Mouse (Mus musculus): ENCODE results near the gene Olfr1359. TPM values are rescaled to one million over a fixed set of nuclear protein-coding genes. Genes with fewer than 3 reads are reported as not detected.

Gene Olfr1359
- not detected for total RNA-seq (2023)

DNA sequence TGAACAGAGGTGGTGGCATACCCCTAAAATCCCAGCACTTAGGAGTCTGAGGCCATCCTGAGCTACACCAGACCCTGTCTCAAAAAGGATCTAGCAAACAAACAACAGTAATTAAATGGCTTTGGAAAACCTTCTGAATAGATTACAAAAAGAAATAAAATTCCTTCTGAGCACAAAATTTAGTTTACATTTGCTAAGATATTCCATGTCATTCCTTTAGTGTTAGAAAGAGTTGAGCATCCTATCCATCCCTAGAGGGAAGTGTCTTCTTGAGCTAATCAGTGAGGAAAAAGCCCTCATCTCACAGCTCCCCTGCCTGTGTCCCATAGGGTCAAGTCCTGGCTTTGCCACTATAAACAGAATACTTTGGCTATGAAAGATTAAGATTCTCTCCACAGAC lies at the start of gene Olfr1359:
TSS of gene Olfr1359 (plus strand) at position 301 of the 400 bp plus-strand sequence.

DNA sequence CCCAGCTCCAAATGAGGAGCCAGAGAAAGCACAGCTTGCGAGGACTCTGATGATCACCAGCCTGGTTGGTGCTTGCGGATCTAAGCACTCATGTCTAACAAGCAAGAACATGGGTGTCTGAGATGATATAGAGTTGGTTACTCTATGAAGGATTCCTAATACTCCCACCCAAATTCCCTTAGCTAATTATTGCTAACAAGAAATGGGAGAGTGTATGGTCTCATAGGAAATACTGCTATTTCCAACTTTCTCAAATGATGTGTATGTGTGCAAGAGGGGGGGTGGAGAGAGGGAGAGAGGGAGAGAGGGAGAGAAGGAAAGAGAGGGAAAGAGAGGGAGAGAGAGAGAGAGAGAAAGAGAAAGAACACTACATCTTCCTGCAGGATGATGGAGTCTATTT lies 34.6 kb upstream of the Olfr1359 start, which contains the start of gene Olfr1361:
TSS of gene Olfr1361 (minus strand) at position 101 of the 400 bp plus-strand sequence.

DNA sequence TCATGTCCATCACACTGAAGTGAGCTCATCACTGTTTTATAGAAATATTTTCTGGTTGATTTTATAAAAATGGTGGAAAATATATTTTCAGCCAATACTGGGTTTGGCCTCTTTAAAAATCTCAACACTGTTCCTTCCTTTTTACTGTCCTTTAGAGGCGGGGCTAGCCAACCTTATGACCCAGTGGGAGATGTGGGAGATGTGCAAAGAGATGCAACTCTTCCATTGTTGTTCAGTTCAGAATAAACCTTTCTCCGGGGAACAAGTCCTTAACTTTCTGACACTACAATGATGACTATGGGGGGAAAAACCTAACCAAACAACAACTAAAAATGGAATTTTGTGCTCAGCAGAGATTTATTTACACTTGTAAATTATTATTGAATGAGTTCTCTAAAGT lies 20.6 kb upstream of the Olfr1359 start, which contains the start of gene Olfr1360:
TSS of gene Olfr1360 (minus strand) at position 101 of the 400 bp plus-strand sequence.

DNA sequence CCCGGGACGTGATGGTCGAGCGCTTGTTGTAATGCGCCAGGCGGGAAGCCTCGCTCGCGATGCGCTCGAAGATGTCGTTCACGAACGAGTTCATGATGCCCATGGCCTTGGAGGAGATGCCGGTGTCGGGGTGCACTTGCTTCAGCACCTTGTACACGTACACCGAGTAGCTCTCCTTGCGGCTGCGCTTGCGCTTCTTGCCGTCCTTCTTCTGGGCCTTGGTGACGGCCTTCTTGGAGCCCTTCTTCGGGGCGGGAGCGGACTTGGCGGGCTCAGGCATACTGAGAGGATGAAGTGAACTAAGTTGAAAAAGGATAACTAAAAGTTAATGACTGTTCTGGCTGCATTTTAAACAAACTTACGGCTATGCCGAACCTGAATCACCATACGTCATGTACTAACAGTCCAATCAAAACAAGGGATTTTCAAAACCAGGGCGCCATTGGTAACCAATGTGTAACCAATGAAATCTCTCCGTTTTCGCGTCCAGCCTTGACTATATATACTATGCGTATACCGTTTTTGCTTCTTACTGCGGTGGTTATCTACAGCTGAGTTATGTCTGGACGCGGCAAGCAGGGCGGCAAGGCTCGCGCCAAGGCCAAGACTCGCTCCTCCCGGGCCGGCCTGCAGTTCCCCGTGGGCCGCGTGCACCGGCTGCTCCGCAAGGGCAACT lies 18.1 kb downstream of the Olfr1359 start, which contains the start of the genes Hist1h2bl and Hist1h2ai:
TSS of gene Hist1h2bl (minus strand) at position 280 of the 676 bp plus-strand sequence.
TSS of gene Hist1h2ai (plus strand) at position 559 of the 676 bp plus-strand sequence.

DNA sequence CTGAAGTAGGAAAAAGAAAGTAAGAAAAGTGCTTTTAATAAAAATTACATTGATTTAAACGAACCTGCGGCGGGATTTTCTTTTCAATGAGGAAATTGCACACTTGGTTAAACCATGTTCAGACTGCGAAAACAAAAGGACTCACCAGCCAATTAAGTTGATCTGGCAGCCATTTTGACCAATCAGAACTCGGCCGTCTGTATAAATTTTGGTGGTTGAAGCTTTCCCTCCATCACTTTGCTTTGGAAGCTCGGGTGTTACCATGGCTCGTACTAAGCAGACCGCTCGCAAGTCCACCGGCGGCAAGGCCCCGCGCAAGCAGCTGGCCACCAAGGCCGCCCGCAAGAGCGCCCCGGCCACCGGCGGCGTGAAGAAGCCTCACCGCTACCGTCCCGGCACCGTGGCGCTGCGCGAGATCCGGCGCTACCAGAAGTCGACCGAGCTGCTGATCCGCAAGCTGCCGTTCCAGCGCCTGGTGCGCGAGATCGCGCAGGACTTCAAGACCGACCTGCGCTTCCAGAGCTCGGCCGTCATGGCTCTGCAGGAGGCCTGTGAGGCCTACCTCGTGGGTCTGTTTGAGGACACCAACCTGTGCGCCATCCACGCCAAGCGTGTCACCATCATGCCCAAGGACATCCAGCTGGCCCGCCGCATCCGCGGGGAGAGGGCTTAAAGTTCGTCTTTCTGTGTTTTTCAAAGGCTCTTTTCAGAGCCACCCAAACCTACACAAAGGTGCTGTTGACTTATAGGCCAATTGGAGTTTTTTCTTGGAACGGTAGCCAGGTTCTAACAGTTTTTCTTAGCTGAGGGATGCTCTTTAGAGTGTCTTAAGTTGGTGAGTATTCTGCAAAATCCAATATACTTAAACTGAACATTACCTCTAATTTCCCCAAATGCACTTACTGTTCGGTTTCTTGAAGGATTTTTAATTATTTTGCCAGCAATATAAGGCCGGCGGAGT lies 19.8 kb downstream of the Olfr1359 start, which contains the start of gene Hist1h3h:
TSS of gene Hist1h3h (plus strand) at position 263 of the 961 bp plus-strand sequence.

GRCm38 (mm10) chr13:21721757-21722372 lies 24.0 kb downstream of the Olfr1359 start, which contains the start of gene Hist1h2bm:
Gene Hist1h2bm, plus strand, starts transcription at chr13:21722044.

DNA sequence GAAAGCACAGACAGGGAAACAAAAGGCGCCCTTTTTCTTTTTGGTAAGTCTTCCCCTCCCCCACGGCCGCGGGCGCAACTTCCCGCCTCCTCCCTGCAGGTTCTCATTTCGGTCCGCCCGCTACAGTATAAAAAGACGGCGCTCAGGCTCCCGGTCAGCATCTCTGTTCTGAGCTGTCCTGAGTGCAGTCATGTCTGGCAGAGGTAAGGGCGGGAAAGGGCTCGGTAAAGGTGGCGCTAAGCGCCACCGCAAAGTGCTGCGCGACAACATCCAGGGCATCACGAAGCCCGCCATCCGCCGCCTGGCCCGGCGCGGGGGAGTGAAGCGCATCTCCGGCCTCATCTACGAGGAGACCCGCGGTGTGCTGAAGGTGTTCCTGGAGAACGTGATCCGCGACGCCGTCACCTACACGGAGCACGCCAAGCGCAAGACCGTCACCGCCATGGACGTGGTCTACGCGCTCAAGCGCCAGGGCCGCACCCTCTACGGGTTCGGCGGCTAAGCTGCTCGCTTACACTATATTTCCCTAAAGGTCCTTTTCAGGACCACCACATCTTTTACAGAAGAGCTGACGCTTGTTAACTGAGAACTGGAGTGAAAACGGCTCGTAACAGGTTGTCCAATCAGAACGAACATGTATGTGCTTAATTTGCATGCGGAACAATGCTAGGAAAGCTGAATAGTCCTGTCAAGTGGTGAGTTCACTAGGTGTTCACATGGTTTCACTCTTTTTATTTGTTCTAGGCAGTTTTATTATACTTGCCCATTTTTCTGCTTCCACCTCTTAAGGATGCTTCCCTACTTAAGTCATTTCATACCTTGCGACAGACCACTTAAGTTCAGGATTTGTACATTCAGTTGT lies 37.2 kb downstream of the Olfr1359 start, which contains the start of gene Hist1h4j:
TSS of gene Hist1h4j (plus strand) at position 159 of the 862 bp plus-strand sequence.

DNA sequence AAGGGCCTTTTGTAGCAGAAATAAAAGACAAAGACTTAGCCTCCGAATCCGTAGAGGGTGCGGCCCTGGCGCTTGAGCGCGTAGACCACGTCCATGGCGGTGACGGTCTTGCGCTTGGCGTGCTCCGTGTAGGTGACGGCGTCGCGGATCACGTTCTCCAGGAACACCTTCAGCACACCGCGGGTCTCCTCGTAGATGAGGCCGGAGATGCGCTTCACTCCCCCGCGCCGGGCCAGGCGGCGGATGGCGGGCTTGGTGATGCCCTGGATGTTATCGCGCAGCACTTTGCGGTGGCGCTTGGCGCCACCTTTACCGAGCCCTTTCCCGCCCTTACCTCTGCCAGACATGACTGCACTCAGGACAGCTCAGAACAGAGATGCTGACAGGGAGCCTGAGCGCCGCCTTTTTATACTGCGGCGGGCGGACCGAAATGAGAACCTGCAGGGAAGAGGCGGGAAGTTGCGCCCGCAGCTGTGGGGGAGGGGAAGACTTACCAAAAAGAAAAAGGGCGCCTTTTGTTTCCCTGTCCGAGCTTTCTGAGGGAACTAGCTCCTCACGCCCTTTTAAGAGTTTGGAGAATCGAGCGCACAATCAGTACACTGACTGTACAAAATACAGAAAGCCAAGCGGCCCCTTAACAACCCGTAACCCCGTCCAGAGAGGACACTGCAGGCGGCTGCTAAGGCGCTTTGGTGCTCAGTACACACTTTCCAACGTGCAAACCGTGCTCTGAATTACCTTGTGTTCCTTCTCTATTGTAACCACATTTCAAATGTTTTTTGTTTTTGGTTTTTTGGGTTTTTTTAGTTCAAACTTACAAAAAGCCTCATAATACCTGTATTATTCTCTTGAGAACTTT lies 52.5 kb downstream of the Olfr1359 start, which contains the start of gene Hist1h4k:
TSS of gene Hist1h4k (minus strand) at position 347 of the 859 bp plus-strand sequence.

GRCm38 (mm10) chr13:21753524-21754285 lies 55.8 kb downstream of the Olfr1359 start, which contains the start of the genes Hist1h2ak and Hist1h2bn:
Gene Hist1h2ak, minus strand, starts transcription at chr13:21753827.
Gene Hist1h2bn, plus strand, starts transcription at chr13:21754123.

Other genes with a start within 250 kb of the Olfr1359 start
- gene Zscan26, start 244.4 kb upstream of the Olfr1359 start, total RNA-seq (2023), result 48.0 TPM
- not detected for gene Nkapl, start 229.6 kb upstream of the Olfr1359 start, total RNA-seq (2023)
- not detected for gene Zkscan4, start 219.2 kb upstream of the Olfr1359 start, total RNA-seq (2023)
- not detected for gene Gm10065, start 218.7 kb upstream of the Olfr1359 start, total RNA-seq (2023)
- gene AK157302, start 202.9 kb upstream of the Olfr1359 start, total RNA-seq (2023), result 3.8 TPM
- 15.9 TPM for gene Gm11273, start 196.7 kb upstream of the Olfr1359 start, total RNA-seq (2023)
- 8.9 TPM for gene Zkscan8, start 167.0 kb upstream of the Olfr1359 start, total RNA-seq (2023)
- gene Olfr1366, start 155.3 kb upstream of the Olfr1359 start, total RNA-seq (2023), result not detected
- gene Olfr1535, start 138.2 kb upstream of the Olfr1359 start, total RNA-seq (2023), result not detected
- not detected for gene Olfr1364, start 116.4 kb upstream of the Olfr1359 start, total RNA-seq (2023)
- gene Olfr1362, start 84.1 kb upstream of the Olfr1359 start, total RNA-seq (2023), result not detected
- not detected for gene Olfr11, start 55.6 kb upstream of the Olfr1359 start, total RNA-seq (2023)
- gene Olfr1361, start 34.7 kb upstream of the Olfr1359 start, total RNA-seq (2023), result not detected
- gene Olfr1360, start 20.7 kb upstream of the Olfr1359 start, total RNA-seq (2023), result not detected
- 38.5 TPM for gene Hist1h2bl, start 18.0 kb downstream of the Olfr1359 start, total RNA-seq (2023)
- gene Hist1h2ai, start 18.3 kb downstream of the Olfr1359 start, total RNA-seq (2023), result 23.2 TPM
- 51.3 TPM for gene Hist1h3h, start 19.5 kb downstream of the Olfr1359 start, total RNA-seq (2023)
- 9.1 TPM for gene Hist1h2bm, start 23.9 kb downstream of the Olfr1359 start, total RNA-seq (2023)
- 8.5 TPM for gene Hist1h4j, start 37.0 kb downstream of the Olfr1359 start, total RNA-seq (2023)
- gene Hist1h4k, start 52.4 kb downstream of the Olfr1359 start, total RNA-seq (2023), result 192 TPM
- 29.1 TPM for gene Hist1h2ak, start 55.7 kb downstream of the Olfr1359 start, total RNA-seq (2023)
- gene Hist1h2bn, start 56.0 kb downstream of the Olfr1359 start, total RNA-seq (2023), result 72.0 TPM
- 15.4 TPM for gene Hist1h1b, start 82.5 kb downstream of the Olfr1359 start, total RNA-seq (2023)
- 103 TPM for gene Hist1h3i, start 85.3 kb downstream of the Olfr1359 start, total RNA-seq (2023)
- gene Hist1h2an, start 89.1 kb downstream of the Olfr1359 start, total RNA-seq (2023), result 12.5 TPM
- 14.0 TPM for gene Hist1h2bp, start 89.3 kb downstream of the Olfr1359 start, total RNA-seq (2023)
- gene Hist1h2bq, start 112.1 kb downstream of the Olfr1359 start, total RNA-seq (2023), result 25.5 TPM
- 52.1 TPM for gene Hist1h2ao, start 112.4 kb downstream of the Olfr1359 start, total RNA-seq (2023)
- gene Hist1h4m, start 113.6 kb downstream of the Olfr1359 start, total RNA-seq (2023), result 202 TPM
- gene Hist1h4n, start 134.1 kb downstream of the Olfr1359 start, total RNA-seq (2023), result not detected
- gene Hist1h2ap, start 135.4 kb downstream of the Olfr1359 start, total RNA-seq (2023), result 61.1 TPM
- 25.7 TPM for gene Hist1h2br, start 135.6 kb downstream of the Olfr1359 start, total RNA-seq (2023)
- 3.5 TPM for gene Zfp184, start 247.0 kb downstream of the Olfr1359 start, total RNA-seq (2023)